In the genomic region with DNA sequence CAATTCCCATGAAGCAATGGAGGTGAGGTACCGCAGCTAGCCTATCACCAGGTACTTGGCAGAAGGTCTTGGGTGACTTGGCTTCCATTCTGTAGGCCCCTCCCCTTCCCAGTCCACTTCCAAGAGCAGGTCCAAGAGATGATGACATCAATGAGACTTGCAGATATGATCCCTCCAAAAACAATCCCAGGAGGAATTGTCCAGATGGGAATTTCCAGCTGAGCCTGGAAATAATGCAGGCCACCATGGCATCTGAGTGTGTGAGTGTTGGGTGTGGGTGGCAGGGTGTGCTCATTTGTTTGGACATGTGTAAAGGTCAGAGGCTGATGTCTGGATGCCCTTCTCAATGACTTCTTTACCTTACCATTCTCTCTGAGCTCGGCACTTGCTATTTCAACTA, we compare ENCODE assay signal across 17 mouse cellular contexts.
"Had no signal": no experiment of that assay in that cellular context is flagged by ENCODE, and none has a peak within 500 bp of the region (broad histone marks: within the 10 kb centered on the region; RNA-seq: fewer than 3 reads in every experiment).

No protein-coding gene starts in this region.

- H3K27ac ChIP-seq: macrophage; midbrain, embryonic 13.5 days; midbrain, embryonic 15.5 days; neural tube, embryonic 12.5 days had no signal

- DNase-seq: liver, postnatal 0 days; lung, adult 2 months; lung, postnatal 14 days; lung, postnatal 36 days; right cerebral cortex, postnatal 14 days; spleen, adult 18-20 months; thymus, adult 18-20 months; thymus, postnatal 14 days; thymus, postnatal 36 days had no signal

- H3K27me3 ChIP-seq: lung, embryonic 15.5 days; megakaryocyte, embryonic 14.5 days; midbrain, embryonic 15.5 days; neural tube, embryonic 12.5 days had no signal

- H3K9me3 ChIP-seq: lung, embryonic 15.5 days; midbrain, embryonic 13.5 days; midbrain, embryonic 15.5 days; neural tube, embryonic 12.5 days had no signal

- H3K4me3 ChIP-seq: lung, embryonic 15.5 days; megakaryocyte, embryonic 14.5 days; midbrain, embryonic 13.5 days; midbrain, embryonic 15.5 days; neural tube, embryonic 12.5 days had no signal

- H3K36me3 ChIP-seq: lung, embryonic 15.5 days; midbrain, embryonic 13.5 days; midbrain, embryonic 15.5 days; neural tube, embryonic 12.5 days had no signal

- H3K4me2 ChIP-seq: lung, embryonic 15.5 days; midbrain, embryonic 11.5 days; midbrain, embryonic 13.5 days; midbrain, embryonic 15.5 days; neural tube, embryonic 12.5 days had no signal

- ATAC-seq: liver, postnatal 0 days; lung, postnatal 0 days; midbrain, embryonic 13.5 days; midbrain, embryonic 15.5 days had no signal

- H3K9ac ChIP-seq: liver, postnatal 0 days; lung, embryonic 15.5 days; midbrain, embryonic 13.5 days; midbrain, embryonic 15.5 days; neural tube, embryonic 12.5 days had no signal

- H3K4me1 ChIP-seq: megakaryocyte, embryonic 14.5 days had no signal
